10 mouse cellular contexts compared by ENCODE assay signal in genomic region chr8:119311412-119311811, GRCm38 (mm10). TPM values are rescaled to one million over a fixed set of nuclear protein-coding genes. Genes with fewer than 3 reads are reported as not detected.
DNase-seq lines count a peak whose midpoint lies in the region; ATAC-seq and TF ChIP-seq lines count a peak whose summit lies in the region.
"Had no signal": no experiment of that assay in that cellular context is flagged by ENCODE, and none has a peak within 500 bp of the region (broad histone marks: within the 10 kb centered on the region; RNA-seq: fewer than 3 reads in every experiment).

No protein-coding gene starts in this region.

- no peaks in the 10 kb centered on the region for H3K27me3 ChIP-seq in cerebellum, adult 2 months (ENCODE audit: control insufficient read depth, insufficient read depth, low read length)
- no peaks in the 10 kb centered on the region; the same call in none of the 2 replicates for H3K27me3 ChIP-seq in liver, adult 2 months (ENCODE audit: control insufficient read depth, insufficient read depth, low read length)
- no peaks in the 10 kb centered on the region for H3K27me3 ChIP-seq in liver, embryonic 12.5 days (replicated peaks)
- no peaks in the 10 kb centered on the region for H3K27me3 ChIP-seq in spleen, adult 2 months (ENCODE audit: control insufficient read depth, insufficient read depth, low read length)
- H3K27me3 ChIP-seq: lung, embryonic 15.5 days had no signal

- no peaks in the 10 kb centered on the region for H3K4me1 ChIP-seq in cerebellum, adult 2 months (ENCODE audit: control insufficient read depth, insufficient read depth, low read length)
- no peaks in the 10 kb centered on the region for H3K4me1 ChIP-seq in liver, adult 2 months (ENCODE audit: control insufficient read depth, insufficient read depth, low read length)
- no peaks in the 10 kb centered on the region for H3K4me1 ChIP-seq in liver, embryonic 12.5 days
- H3K4me1 ChIP-seq in spleen, adult 2 months (ENCODE audit: control insufficient read depth, insufficient read depth, insufficient read length): no peaks in the 10 kb centered on the region
- H3K4me1 ChIP-seq: lung, embryonic 15.5 days had no signal

- H3K4me3 ChIP-seq in cerebellum, adult 2 months (replicated peaks; ENCODE audit: insufficient read depth, low read depth, low read length): no peak overlapping the region
- no peak overlapping the region for H3K4me3 ChIP-seq in liver, adult 2 months (ENCODE audit: insufficient read depth, low read depth, low read length)
- H3K4me3 ChIP-seq in liver, embryonic 12.5 days: no peak overlapping the region
- no peak overlapping the region for H3K4me3 ChIP-seq in spleen, adult 2 months (ENCODE audit: extremely low read depth, insufficient read depth, insufficient read length)
- H3K4me3 ChIP-seq: lung, embryonic 15.5 days had no signal

- H3K4me2 ChIP-seq in liver, embryonic 12.5 days: no peak overlapping the region
- H3K4me2 ChIP-seq: lung, embryonic 15.5 days had no signal

- ATAC-seq in liver, embryonic 12.5 days: no peak
- ATAC-seq in common myeloid progenitor, adult 5-6 weeks (replicated peaks; ENCODE audit: low read depth, poor library complexity, severe bottlenecking): peak; percentile 42; the same call in 1 of the 2 replicates

- peak; percentile 34; the same call in 1 of the 2 replicates for TF ChIP-seq CTCF in cerebellum, adult 2 months (IDR thresholded peaks at IDR 0.05; ENCODE audit: borderline replicate concordance, insufficient read depth, low read depth, low read length)
- peak; percentile 42 for TF ChIP-seq CTCF in liver, adult 2 months (IDR thresholded peaks at IDR 0.05; ENCODE audit: low read depth, low read length)
- peak; percentile 7; the same call in 1 of the 2 replicates for TF ChIP-seq CTCF in spleen, adult 2 months (IDR thresholded peaks at IDR 0.05; ENCODE audit: extremely low read depth, insufficient read depth, insufficient read length, insufficient replicate concordance)

- no peaks in the 10 kb centered on the region for H3K79me2 ChIP-seq in liver, adult 2 months (ENCODE audit: control insufficient read depth, insufficient read depth, low read length)

- no peak for TF ChIP-seq POLR2A in cerebellum, adult 2 months (IDR thresholded peaks at IDR 0.05; ENCODE audit: borderline replicate concordance, insufficient read depth, low read length)
- no peak for TF ChIP-seq POLR2A in liver, adult 2 months (IDR thresholded peaks at IDR 0.05; ENCODE audit: extremely low read depth, insufficient read depth, low read length)
- no peak for TF ChIP-seq POLR2A in spleen, adult 2 months (IDR thresholded peaks at IDR 0.05; ENCODE audit: low read depth, low read length)

- no peaks in the 10 kb centered on the region for H3K9me3 ChIP-seq in liver, embryonic 12.5 days (replicated peaks)
- H3K9me3 ChIP-seq: lung, embryonic 15.5 days had no signal

- H3K27ac ChIP-seq in cerebellum, adult 2 months (ENCODE audit: insufficient read depth, low read length): no peak overlapping the region
- no peak overlapping the region for H3K27ac ChIP-seq in liver, adult 2 months (replicated peaks; ENCODE audit: insufficient read depth, low read depth, low read length)
- H3K27ac ChIP-seq in liver, embryonic 12.5 days: no peak overlapping the region
- H3K27ac ChIP-seq in spleen, adult 2 months (ENCODE audit: insufficient read depth, low read length): no peak overlapping the region
- H3K27ac ChIP-seq: lung, embryonic 15.5 days had no signal

- H3K36me3 ChIP-seq in liver, adult 2 months (ENCODE audit: control insufficient read depth, insufficient read depth, low read length): no peaks in the 10 kb centered on the region
- H3K36me3 ChIP-seq in liver, embryonic 12.5 days: no peaks in the 10 kb centered on the region
- no peaks in the 10 kb centered on the region for H3K36me3 ChIP-seq in spleen, adult 2 months (ENCODE audit: control insufficient read depth, insufficient read depth, low read length)
- H3K36me3 ChIP-seq: G1E; lung, embryonic 15.5 days had no signal

- 34% methylated on average over 3 of the region's 3 CpGs for WGBS in cerebellum, adult 2 months
- 25% methylated on average over 3 of the region's 3 CpGs for WGBS in liver, adult 2 months
- WGBS in liver, embryonic 12.5 days (ENCODE audit: insufficient replicate concordance): 13% methylated on average over 3 of the region's 3 CpGs
- WGBS in spleen, adult 2 months: 23% methylated on average over 3 of the region's 3 CpGs

- DNase-seq in cerebellum, adult 2 months: no peak
- DNase-seq in cerebellum, adult 11-12 months: no peak
- peak; percentile 17 for DNase-seq in liver, adult 2 months (ENCODE audit: extremely low read depth, low read depth, low spot score)
- peak in 1 of 2 experiments; percentile 29 for DNase-seq in spleen, adult 2 months (ENCODE audit: low read depth in 1 of 2, low spot score in 2 of 2)
- no peak for DNase-seq in left cerebral cortex, adult 11 months (ENCODE audit: low spot score)
- no peak for DNase-seq in Muller cell, postnatal 12 days (ENCODE audit: inconsistent ontology term)

- no peak overlapping the region for H3K9ac ChIP-seq in liver, adult 2 months (ENCODE audit: low read depth, low read length)
- H3K9ac ChIP-seq in liver, embryonic 12.5 days: no peak overlapping the region
- H3K9ac ChIP-seq: lung, embryonic 15.5 days had no signal

RNA-seq across cellular contexts. Expression of gene Hsbp1, which starts 32.9 kb away (rescaled TPM):
- polyA plus RNA-seq in cerebellum, adult 2 months (2012; rRNA removed): 323 and 343 TPM in 2 replicates
- 62.1 and 69.2 TPM in 2 replicates for total RNA-seq in liver, adult 2 months (2014; rRNA removed)
- polyA plus RNA-seq in liver, adult 2 months (2012; rRNA removed): 65.3 and 82.8 TPM in 2 replicates
- polyA plus RNA-seq in liver, embryonic 12.5 days (2016; fragmentation: Nextera tagmentation; extraction: Ambion mirVana): 96.0 and 96.2 TPM in 2 replicates
- 80.3 and 97.3 TPM in 2 replicates for total RNA-seq in common myeloid progenitor, adult 5-6 weeks (2017)
- 39.1 and 57.8 TPM in 2 replicates for polyA plus RNA-seq in spleen, adult 2 months (2012; rRNA removed)
